Mouse (Mus musculus): ENCODE measurements around the gene Mab21l2. TPM values are rescaled to one million over a fixed set of nuclear protein-coding genes. Genes with fewer than 3 reads are reported as not detected.

The Mab21l2 gene
- polyA plus RNA-seq, 1 experiment from 2014 or later: 186 TPM

DNA sequence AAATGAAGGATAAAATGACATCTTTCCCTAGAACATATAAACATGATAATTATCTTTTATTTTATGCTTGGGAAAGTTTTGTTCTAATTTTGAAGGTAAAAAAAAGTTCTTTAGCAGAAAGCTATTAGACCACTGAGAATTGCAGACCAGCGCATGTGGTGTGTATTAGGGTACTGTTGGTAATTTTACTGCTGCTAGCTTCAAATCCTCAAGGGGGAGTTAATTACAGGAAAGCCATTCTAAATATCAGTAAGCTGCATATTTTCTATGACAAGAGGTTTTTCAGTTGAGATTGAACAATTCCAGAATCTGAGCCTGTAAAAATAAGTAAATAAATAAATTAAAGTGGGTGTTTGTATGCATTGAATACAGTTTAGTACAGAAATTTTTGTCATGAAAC is 11.7 kb downstream of the Mab21l2 start:
- Histone ChIP-seq H3K4me3 (no peak overlapping the region), H3K27ac (no peak overlapping the region), H3K9me3 (no peaks in the 10 kb centered on the region), H3K4me2 (no peak overlapping the region), H3K27me3 (no peaks in the 10 kb centered on the region), H3K4me1 (peaks cover 18% of the 10 kb centered on the region), H3K9ac (no peak overlapping the region), H3K36me3 (no peaks in the 10 kb centered on the region)
- no peak for ATAC-seq (ENCODE audit: insufficient number of reproducible peaks, insufficient read depth, low FRiP score, low TSS enrichment, low read depth)
- 28% methylated on average over 1 of the region's 1 CpGs for WGBS

DNA sequence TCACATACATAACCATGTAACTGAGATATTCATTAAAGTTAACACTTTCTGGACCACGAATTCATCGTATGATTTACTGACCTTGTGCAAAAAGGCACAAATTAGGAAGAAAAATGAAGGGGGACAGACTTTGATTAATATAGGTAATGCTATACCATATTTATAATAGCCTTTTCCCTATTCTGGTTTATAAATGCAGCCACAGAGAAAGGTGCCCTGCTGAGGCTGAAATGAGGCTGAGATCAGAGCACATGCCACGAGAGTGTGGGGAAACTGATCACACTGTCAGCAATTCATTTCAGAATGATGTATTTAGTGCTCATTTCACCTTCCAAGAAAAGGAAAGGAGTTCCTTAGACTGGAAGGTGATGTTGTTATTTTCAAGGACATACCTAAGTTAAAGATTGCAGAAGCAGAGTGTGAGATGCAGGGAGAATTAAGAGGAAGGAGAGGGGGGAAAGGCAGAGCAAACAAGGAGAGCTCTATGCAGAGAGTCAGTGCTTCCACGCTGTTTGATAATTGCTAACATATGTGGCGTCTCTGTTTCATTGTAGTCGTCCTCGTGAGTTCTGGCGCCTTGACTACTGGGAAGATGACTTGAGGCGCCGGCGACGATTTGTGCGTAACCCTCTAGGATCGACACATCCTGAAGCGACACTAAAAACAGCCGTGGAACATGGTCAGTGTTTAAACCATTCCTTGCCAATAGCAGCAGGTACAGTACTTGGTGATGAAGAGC is 16.7 kb downstream of the Mab21l2 start:
- no peak for ATAC-seq (ENCODE audit: insufficient number of reproducible peaks, insufficient read depth, low FRiP score, low TSS enrichment, low read depth)
- Histone ChIP-seq H3K4me1 (peaks cover 7% of the 10 kb centered on the region), H3K36me3 (no peaks in the 10 kb centered on the region), H3K4me2 (peak overlapping the region; percentile 51), H3K9me3 (no peaks in the 10 kb centered on the region), H3K27me3 (no peaks in the 10 kb centered on the region), H3K27ac (peak overlapping the region; percentile 68), H3K9ac (peak overlapping the region; percentile 44; the same call in 1 of the 2 replicates), H3K4me3 (peak overlapping the region; percentile 14)
- WGBS: 21% methylated on average over 16 of the region's 16 CpGs

DNA sequence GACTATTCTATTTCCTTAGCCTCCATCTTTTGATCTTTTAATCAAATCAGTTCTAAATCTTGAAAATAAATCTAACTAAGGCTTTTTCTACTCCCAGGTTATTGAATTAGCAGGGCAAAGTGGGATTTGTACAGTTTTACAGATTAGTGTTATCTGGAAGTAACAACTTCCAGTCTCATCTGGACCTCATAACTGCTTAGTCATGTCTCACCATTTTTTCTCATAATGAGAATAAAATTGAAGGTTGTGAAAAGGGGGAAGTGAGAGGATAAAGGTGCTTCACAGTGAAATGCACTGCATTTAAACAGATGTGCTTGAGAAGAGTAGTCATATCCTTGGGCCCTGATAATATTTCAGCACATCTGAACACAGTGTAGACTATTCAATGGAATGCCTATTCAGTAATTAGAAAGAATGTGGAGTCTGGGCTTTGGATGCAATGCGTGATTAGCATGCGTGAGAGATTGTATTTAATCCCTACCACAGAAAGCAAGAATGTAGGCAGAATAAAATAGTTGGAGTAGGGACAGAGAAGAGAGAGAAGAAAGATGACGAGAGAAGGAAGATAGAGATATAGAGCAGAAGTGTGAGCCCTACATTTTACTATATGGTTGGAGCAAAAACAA is 25.4 kb downstream of the Mab21l2 start:
- Histone ChIP-seq H3K36me3 (no peaks in the 10 kb centered on the region), H3K9me3 (no peaks in the 10 kb centered on the region), H3K9ac (no peak overlapping the region), H3K4me1 (no peaks in the 10 kb centered on the region), H3K27me3 (no peaks in the 10 kb centered on the region), H3K4me3 (no peak overlapping the region), H3K4me2 (no peak overlapping the region), H3K27ac (no peak overlapping the region)
- WGBS: 64% methylated on average over 3 of the region's 3 CpGs
- ATAC-seq (ENCODE audit: insufficient number of reproducible peaks, insufficient read depth, low FRiP score, low TSS enrichment, low read depth): no peak

DNA sequence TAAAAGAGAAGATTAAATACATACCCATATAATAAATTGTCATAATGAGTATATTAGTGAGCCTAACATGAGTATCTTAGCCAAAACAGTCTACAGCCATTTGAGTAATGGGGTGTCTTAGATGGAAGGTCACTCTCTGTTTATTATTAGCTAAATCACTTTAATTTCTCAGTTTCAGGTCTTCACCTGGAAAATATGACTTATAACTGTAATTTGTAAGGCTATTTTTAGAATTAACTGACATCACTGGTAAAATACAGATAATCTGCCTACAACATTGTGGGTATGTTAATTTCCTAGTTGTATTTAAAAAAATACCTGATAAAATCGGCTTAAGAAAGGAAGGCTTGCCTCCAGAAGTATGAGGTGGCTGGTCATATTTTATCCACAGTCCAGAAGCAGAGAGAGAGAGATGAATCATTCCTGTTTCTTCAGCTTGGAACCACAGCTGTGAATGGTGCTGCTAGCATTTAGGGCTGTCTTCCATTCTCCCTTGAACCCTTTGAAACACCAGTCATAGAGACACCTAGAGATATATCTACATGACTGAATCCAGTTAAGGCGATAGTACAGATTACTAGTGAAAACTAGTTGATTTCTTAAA is 29.8 kb downstream of the Mab21l2 start:
- no peaks in the 10 kb centered on the region for H3K9me3 ChIP-seq
- no peak overlapping the region for H3K27ac ChIP-seq
- H3K4me1 ChIP-seq: no peaks in the 10 kb centered on the region
- no peak overlapping the region for H3K9ac ChIP-seq
- WGBS: 75% methylated on average over 2 of the region's 2 CpGs
- no peaks in the 10 kb centered on the region for H3K36me3 ChIP-seq
- no peaks in the 10 kb centered on the region for H3K27me3 ChIP-seq
- H3K4me2 ChIP-seq: no peak overlapping the region
- H3K4me3 ChIP-seq: no peak overlapping the region
- ATAC-seq (ENCODE audit: insufficient number of reproducible peaks, insufficient read depth, low FRiP score, low TSS enrichment, low read depth): no peak

DNA sequence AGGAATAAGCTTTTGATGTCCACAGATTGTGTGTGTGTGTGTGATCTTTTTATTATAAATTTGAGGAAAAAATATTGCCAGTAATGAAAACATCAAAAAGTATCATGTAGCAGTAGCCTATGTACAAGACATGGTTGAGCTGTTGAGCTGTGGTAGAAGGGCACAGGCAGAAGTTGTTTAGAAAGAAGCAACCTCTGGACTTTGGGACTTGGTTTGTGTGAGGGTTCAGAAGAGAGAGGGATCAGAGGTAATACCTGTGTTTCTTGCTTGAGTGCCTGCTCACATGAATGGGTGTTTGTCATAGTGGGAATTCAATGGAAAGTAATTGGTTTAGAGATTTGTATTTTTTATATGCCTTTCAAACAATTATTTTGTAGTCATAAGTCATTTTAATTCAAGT is 47.8 kb downstream of the Mab21l2 start:
- Histone ChIP-seq H3K36me3 (no peaks in the 10 kb centered on the region), H3K4me3 (no peak overlapping the region), H3K4me2 (no peak overlapping the region), H3K9ac (no peak overlapping the region), H3K27me3 (no peaks in the 10 kb centered on the region), H3K9me3 (no peaks in the 10 kb centered on the region), H3K4me1 (no peaks in the 10 kb centered on the region), H3K27ac (no peak overlapping the region)
- no peak for ATAC-seq (ENCODE audit: insufficient number of reproducible peaks, insufficient read depth, low FRiP score, low TSS enrichment, low read depth)

All from embryonic facial prominence, embryonic 13.5 days (tissue).